Mouse (Mus musculus) kidney, embryonic 14.5 days (tissue): ENCODE data around the gene Rsrc1. TPM values are rescaled to one million over a fixed set of nuclear protein-coding genes. Genes with fewer than 3 reads are reported as not detected.

Experiments
- ATAC-seq: fragments of 200-750 bp; cut with Nextera tagmentation; 2 replicates; pipeline ENCODE4 v1.8.0; 2017; ENCODE audit warnings: moderate number of reproducible peaks, mild to moderate bottlenecking, moderate TSS enrichment, moderate library complexity; ENCODE audit not compliant: low FRiP score, low TSS enrichment
- H3K27ac ChIP-seq: fragments of 300-500 bp; sonication (generic); 2 replicates; pipeline ENCODE4 v1.5.1; 2014; ENCODE audit warnings: low read depth, mild to moderate bottlenecking, low read length, moderate library complexity, mixed read lengths
- H3K27me3 ChIP-seq: fragments of 300-500 bp; sonication (generic); 2 replicates; pipeline ENCODE4 v1.6.1; 2014; ENCODE audit warnings: mild to moderate bottlenecking, low read length; ENCODE audit not compliant: control insufficient read depth, insufficient read depth
- H3K36me3 ChIP-seq: fragments of 300-500 bp; sonication (generic); 2 replicates; pipeline ENCODE4 v1.6.1; 2014; ENCODE audit warnings: low read length, mixed read lengths; ENCODE audit not compliant: control insufficient read depth, insufficient read depth
- H3K4me1 ChIP-seq: fragments of 300-500 bp; sonication (generic); 2 replicates; pipeline ENCODE4 v1.6.1; 2014; ENCODE audit warnings: low read length, mixed read lengths; ENCODE audit not compliant: control insufficient read depth, insufficient read depth
- H3K4me2 ChIP-seq: fragments of 300-500 bp; sonication (generic); replicated peaks from 2 replicates; pipeline ENCODE4 v1.6.1; 2014; ENCODE audit warnings: low read depth, mild to moderate bottlenecking, low read length
- H3K4me3 ChIP-seq: fragments of 300-500 bp; sonication (generic); 2 replicates; pipeline ENCODE4 v1.5.1; 2014; ENCODE audit warnings: mild to moderate bottlenecking, low read length
- H3K9ac ChIP-seq: fragments of 300-500 bp; sonication (generic); 2 replicates; pipeline ENCODE4 v1.6.1; 2014; ENCODE audit warnings: low read depth, mild to moderate bottlenecking, low read length, moderate library complexity
- H3K9me3 ChIP-seq: fragments of 300-500 bp; sonication (generic); 2 replicates; pipeline ENCODE4 v1.6.1; 2016; ENCODE audit warnings: low read length; ENCODE audit not compliant: control insufficient read depth
- WGBS: fragments of 180-500 bp; shearing (Covaris S2); extraction: QIAGEN DNeasy Blood & Tissue Kit; methylation state at CpG from one replicate; pipeline ENCODE4 v1.1.7; 2014; 5-methylcytosine and 5-hydroxymethylcytosine counted together
- polyA plus RNA-seq: library from polyadenylated mRNA; unstranded; fragments of >200 nt; fragmentation: Nextera tagmentation; extraction: Ambion mirVana; gene quantifications from 2 replicates; pipeline ENCODE4 v1.2.1, GENCODE M21; 2014

Rsrc1 gene
- polyA plus RNA-seq, 1 experiment from 2014 or later: 38.5 TPM

DNA sequence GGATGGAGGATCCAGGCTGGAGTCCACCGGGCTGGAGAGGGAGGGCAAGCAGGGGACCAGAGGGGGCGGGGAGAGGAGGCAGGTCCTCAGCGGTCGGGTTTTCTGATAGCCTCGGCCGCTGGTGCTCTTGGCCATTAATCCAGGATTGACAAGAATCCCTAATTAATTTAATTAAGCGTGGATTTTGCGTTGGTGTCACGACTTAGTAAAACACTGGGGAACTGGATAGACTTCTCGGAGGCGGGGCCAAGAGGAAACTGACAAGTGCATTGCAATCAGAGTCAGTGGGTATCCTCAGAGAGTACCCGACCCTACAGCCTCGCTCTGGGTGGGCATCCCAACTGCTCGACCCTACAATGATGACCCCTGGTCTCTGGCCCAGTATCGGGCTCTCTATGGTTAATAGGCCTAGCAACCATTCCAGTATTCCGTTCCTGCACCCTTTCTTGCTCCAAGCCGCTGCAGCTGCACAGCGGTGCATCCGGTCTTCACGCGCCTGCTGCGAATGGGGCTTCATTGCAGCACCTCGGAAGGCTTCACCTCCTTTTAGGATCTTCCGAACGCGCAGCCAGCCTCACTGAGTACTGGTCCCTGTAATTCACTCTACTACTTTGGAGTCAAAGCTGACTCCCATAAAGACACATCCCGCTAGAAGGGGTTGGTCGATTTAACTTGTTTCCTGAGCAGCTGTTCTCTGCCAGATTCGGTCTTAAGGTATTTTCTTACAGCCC, 1.2 kb downstream of the Rsrc1 start:
- under 1% methylated on average over 29 of the region's 29 CpGs for WGBS
- peaks cover 61% of the 10 kb centered on the region for H3K27me3 ChIP-seq
- H3K4me3 ChIP-seq: peak overlapping the region; percentile 50
- no peaks in the 10 kb centered on the region for H3K9me3 ChIP-seq
- ATAC-seq: no peak
- peak overlapping the region; percentile 12 for H3K4me2 ChIP-seq
- H3K9ac ChIP-seq: no peak overlapping the region
- H3K27ac ChIP-seq: no peak overlapping the region
- no peaks in the 10 kb centered on the region for H3K36me3 ChIP-seq
- H3K4me1 ChIP-seq: peaks cover 10% of the 10 kb centered on the region; the same call in 1 of the 2 replicates

DNA sequence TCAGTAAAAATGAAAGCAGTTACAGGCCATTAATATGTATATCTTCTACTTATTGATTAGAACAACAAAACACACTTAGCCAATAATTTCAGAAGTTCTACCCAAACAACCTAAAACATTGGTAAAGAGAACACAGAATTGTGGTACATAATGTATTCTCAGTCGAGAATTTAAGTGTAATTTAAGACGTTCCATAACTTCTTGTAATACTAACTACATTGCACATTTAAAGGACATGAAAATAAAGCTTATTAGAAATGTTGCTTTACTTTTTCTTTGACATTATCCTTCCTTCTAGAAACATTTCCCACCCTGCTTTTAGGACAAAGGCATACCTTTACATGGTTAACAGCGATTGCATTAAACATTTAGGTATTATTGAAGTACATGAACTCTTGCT, 2.3 kb downstream of the Rsrc1 start:
- H3K4me3 ChIP-seq: no peak overlapping the region
- no peak overlapping the region for H3K9ac ChIP-seq
- H3K4me1 ChIP-seq: peaks cover 10% of the 10 kb centered on the region; the same call in 1 of the 2 replicates
- no peak for ATAC-seq
- no peak overlapping the region for H3K27ac ChIP-seq
- WGBS: 12% methylated on average over 3 of the region's 3 CpGs
- H3K27me3 ChIP-seq: peaks cover 52% of the 10 kb centered on the region
- H3K36me3 ChIP-seq: no peaks in the 10 kb centered on the region
- no peak overlapping the region for H3K4me2 ChIP-seq
- H3K9me3 ChIP-seq: no peaks in the 10 kb centered on the region

DNA sequence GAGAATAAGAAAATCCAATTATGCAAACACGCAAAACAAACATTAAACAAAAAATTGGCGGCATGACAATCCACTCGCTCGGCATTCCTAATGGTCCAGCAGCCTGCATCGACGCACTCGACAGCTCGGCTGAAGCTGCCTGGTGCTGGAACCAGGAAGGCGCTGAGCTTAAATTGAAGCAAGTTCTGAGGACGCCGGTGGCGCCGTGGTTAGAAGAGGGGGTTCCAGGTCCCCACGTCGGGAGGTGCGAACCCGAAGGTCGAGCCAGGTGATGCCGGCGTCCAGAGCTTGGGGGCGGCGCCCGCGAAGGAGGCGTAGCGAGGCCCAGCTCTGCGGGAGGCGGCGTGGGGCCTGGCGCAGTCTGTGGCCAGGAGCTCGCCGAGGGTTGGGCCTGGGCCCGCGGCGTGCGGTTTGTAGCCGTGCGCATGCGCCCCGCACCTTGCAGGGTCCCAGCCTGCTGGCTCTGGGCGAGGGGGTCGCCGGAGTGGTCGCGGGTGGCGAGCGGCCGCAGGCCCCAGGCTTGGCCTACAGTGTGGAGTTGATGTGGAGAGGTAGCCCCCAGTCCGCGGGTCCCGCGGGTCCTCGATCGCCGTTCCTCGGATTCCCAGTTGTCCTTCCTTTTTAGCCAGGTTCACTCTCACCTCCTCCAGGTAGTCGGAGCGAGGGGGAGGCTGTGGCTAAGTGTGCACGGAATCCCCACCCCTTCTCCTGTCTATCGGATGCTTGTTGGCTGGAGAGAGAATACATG, 4.5 kb downstream of the Rsrc1 start:
- H3K36me3 ChIP-seq: no peaks in the 10 kb centered on the region
- WGBS: under 1% methylated on average over 60 of the region's 60 CpGs
- H3K4me2 ChIP-seq: peak overlapping the region; percentile 51

DNA sequence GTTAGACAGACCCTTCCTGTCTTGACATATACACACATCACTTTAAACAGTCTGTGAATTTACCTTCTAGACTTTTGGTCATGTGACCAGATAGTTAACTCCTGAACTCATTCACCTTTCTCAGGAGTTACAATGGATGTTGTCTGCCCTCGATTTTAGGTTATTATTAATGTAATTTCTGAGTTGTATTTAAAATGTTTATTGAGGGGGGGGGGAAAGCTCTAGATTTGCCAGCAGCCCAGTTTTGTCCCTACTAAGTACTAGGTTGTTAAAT, 5.0 kb downstream of the Rsrc1 start:
- peak overlapping the region; percentile 70 for H3K9ac ChIP-seq
- WGBS: 0% methylated on average over 1 of the region's 1 CpGs
- peaks cover 27% of the 10 kb centered on the region for H3K27me3 ChIP-seq
- H3K27ac ChIP-seq: no peak overlapping the region
- H3K4me3 ChIP-seq: peak overlapping the region; percentile 75
- no peak for ATAC-seq
- H3K9me3 ChIP-seq: no peaks in the 10 kb centered on the region
- H3K4me2 ChIP-seq: peak overlapping the region; percentile 51
- no peaks in the 10 kb centered on the region for H3K36me3 ChIP-seq
- H3K4me1 ChIP-seq: peaks cover 10% of the 10 kb centered on the region; the same call in 1 of the 2 replicates

More for the DNA sequence above, 4.5 kb downstream of the Rsrc1 start:
- Histone ChIP-seq H3K27me3 (peaks cover 32% of the 10 kb centered on the region), H3K4me3 (peak overlapping the region; percentile 75), H3K4me1 (peaks cover 10% of the 10 kb centered on the region; the same call in 1 of the 2 replicates), H3K9me3 (no peaks in the 10 kb centered on the region), H3K9ac (peak overlapping the region; percentile 70), H3K27ac (no peak overlapping the region)
- peak; percentile 95 for ATAC-seq

DNA sequence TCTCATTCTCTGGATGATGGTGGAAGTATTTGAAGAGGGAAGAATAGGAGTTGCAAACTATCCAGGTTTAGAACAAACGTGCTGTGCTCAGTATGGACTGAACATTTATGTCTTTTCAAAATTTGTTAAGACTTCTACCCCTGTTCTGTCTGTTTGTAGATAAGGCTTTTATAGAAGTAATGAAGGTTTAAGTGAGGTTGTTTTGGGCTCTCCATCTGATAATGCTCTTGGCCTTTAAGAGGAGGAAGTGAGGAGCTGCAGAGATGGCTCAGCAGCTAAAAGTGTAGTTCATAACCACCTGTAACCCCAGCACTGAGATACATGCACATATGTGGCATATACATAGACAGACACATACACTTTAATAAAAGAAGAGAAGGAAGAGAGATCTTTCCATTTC, 15.6 kb downstream of the Rsrc1 start:
- ATAC-seq: no peak
- WGBS: 88% methylated on average over 1 of the region's 1 CpGs
- Histone ChIP-seq H3K4me3 (no peak overlapping the region), H3K9ac (no peak overlapping the region), H3K4me1 (no peaks in the 10 kb centered on the region), H3K36me3 (peaks cover 22% of the 10 kb centered on the region), H3K27me3 (no peaks in the 10 kb centered on the region), H3K9me3 (no peaks in the 10 kb centered on the region), H3K4me2 (no peak overlapping the region), H3K27ac (no peak overlapping the region)

DNA sequence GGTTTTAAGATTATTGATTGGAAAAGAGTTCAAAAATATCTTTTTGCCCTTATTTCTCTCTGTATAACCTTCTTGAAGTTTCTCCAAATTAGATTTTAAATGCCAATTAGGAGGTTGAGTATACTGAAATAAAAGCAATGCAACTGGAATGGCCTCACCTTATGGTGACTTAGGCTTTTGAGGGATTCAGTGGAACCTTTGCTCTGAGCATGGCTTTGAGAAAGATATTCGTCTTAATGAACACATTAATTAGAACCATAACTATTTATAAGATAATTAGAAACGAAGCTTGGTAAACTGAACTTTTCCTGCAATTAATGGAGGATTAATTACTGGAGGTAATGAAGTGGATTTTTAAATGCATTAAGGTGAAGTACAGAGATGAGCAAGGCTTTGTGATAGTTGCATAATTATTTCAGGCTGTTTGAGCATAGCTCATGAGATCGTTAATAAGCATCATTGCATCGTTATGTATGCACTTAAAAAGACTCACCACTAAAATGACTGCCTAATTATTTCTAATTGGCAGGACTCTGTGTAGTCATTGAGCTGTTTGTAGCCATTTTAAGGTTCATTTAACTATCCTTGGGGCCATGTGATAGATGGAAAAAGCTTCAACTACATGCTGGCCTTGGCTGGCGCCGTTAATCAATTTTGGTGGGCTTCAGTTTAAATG, 55.3 kb downstream of the Rsrc1 start:
- no peaks in the 10 kb centered on the region for H3K4me1 ChIP-seq
- ATAC-seq: no peak
- no peak overlapping the region for H3K9ac ChIP-seq
- 88% methylated on average over 6 of the region's 6 CpGs for WGBS
- H3K4me3 ChIP-seq: no peak overlapping the region
- H3K4me2 ChIP-seq: no peak overlapping the region
- H3K27ac ChIP-seq: no peak overlapping the region
- no peaks in the 10 kb centered on the region for H3K27me3 ChIP-seq
- H3K36me3 ChIP-seq: no peaks in the 10 kb centered on the region; the same call in 1 of the 2 replicates
- no peaks in the 10 kb centered on the region for H3K9me3 ChIP-seq

DNA sequence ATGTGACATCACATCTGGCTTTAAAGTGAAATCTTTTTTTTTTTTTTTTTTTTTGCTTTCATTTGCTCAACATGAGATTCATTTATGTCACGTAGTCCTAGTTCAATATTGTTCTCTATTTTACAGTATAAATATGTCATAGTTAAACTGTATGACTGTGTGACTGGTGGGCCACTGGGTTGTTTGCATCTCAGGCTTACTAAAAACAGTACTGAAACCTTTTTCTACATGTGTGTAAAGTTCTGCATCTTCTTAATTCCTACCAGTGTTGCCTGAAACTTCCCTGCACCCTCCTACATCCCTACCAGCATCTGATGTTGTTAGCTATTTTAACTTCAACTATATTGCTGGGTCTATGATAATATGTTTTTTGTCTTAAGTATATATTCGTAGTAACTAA, 78.6 kb downstream of the Rsrc1 start:
- H3K9ac ChIP-seq: no peak overlapping the region
- WGBS: 94% methylated on average over 2 of the region's 2 CpGs
- no peak for ATAC-seq
- no peaks in the 10 kb centered on the region for H3K9me3 ChIP-seq
- H3K27me3 ChIP-seq: no peaks in the 10 kb centered on the region
- no peak overlapping the region for H3K27ac ChIP-seq
- H3K4me2 ChIP-seq: no peak overlapping the region
- no peaks in the 10 kb centered on the region for H3K36me3 ChIP-seq
- no peak overlapping the region for H3K4me3 ChIP-seq
- H3K4me1 ChIP-seq: no peaks in the 10 kb centered on the region

DNA sequence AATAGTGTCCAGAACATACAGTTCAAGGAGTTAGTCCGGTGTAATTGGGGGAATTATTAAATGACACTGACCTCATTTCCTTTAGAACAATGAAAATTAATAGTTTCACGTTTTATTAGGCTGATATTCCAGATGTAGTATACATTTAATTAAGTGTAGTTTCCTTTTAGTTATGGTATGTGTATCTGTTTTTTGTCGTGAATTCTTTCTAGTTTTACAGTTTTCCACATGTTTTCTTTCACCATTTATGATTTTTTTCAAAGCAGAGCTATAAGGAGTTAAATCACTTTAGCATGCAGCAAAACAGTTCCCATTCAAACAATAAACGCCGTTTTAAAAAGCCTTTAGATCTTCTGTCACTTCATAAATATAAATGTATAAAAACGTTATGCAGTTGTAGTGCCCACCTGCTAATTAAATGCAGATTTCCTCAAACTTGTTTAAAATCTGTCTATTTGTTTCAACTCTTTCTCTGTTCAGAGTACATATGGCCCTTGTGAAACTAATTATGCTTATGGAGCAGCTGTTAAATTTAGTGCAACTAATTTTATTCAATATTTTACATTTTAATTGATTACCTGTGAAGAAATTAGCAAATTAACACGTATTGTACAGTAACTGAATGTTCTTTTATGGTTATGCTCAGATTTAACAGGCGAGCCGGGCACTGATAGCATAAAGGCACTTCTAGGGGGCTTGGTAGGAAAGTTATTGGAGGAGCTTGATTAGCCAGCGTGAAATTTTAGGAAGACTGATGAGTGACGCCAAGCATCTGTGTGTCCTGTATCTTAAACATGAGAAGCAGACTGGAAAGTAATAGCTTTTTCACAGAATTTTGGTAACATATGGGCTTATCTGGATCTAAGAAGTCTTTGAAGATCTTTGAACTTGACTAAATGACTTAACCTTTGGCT, 89.6 kb downstream of the Rsrc1 start:
- no peak overlapping the region for H3K27ac ChIP-seq
- no peak overlapping the region for H3K4me3 ChIP-seq
- H3K36me3 ChIP-seq: no peaks in the 10 kb centered on the region
- no peaks in the 10 kb centered on the region for H3K4me1 ChIP-seq
- no peak for ATAC-seq
- H3K4me2 ChIP-seq: no peak overlapping the region
- H3K27me3 ChIP-seq: no peaks in the 10 kb centered on the region
- no peaks in the 10 kb centered on the region for H3K9me3 ChIP-seq
- 68% methylated on average over 11 of the region's 11 CpGs for WGBS
- no peak overlapping the region for H3K9ac ChIP-seq
